Mouse (Mus musculus): Measurements from ENCODE around the gene Ntf3. TPM values are rescaled to one million over a fixed set of nuclear protein-coding genes. Genes with fewer than 3 reads are reported as not detected.

Gene Ntf3
- polyA plus RNA-seq, 1 experiment from 2014 or later, result 23.3 TPM

DNA sequence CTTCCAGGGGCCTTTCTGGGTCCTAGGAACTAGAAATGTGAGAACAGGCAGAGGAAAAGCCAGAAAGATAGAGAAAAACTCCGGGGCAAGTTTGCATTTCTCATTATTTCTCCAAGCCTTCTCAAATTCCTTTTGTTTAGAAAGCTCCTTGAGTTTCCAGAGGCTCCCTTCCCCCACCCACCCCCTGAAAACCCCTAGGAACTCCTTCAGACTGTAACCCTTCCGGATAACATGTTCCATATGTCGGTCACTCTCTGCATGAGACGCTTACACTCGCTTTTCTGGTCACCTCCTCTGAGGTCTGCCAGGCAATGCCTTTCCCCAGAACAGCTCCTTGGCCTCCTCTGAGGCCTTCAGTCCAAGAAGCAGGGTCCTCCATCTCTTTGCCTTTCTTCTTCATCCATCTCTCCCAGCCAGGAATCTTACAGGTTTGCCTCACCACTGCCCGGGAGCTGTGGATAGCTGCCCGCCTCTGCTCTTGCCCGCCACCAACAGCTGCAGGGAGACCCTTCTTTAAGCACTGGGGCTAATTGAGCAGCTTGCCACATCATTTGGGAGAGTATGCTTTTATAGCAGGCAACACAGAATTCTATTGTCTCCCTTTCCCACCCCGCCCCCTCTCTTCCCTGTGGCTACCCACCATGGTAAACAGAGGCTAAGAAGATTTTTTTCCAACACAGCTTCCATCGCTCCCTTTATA is 51.6 kb downstream of the Ntf3 start:
- peaks cover 8% of the 10 kb centered on the region; the same call in 1 of the 2 replicates for H3K36me3 ChIP-seq
- peak overlapping the region; percentile 39; the same call in 1 of the 2 replicates for H3K9ac ChIP-seq
- H3K4me3 ChIP-seq, result no peak overlapping the region
- peak overlapping the region; percentile 25; the same call in 1 of the 2 replicates for H3K4me2 ChIP-seq (replicated peaks)
- WGBS, result 20% methylated on average over 10 of the region's 10 CpGs
- peak; percentile 75 for ATAC-seq (ENCODE audit: low FRiP score, low read depth)
- peaks cover 50% of the 10 kb centered on the region for H3K4me1 ChIP-seq
- peak overlapping the region; percentile 95 for H3K27ac ChIP-seq
- no peaks in the 10 kb centered on the region for H3K9me3 ChIP-seq
- no peaks in the 10 kb centered on the region for H3K27me3 ChIP-seq

GRCm38 (mm10) chr6:126110892-126111835 is 55.5 kb downstream of the Ntf3 start:
- no peak overlapping the region for H3K27ac ChIP-seq
- H3K27me3 ChIP-seq, result no peaks in the 10 kb centered on the region
- no peak overlapping the region for H3K9ac ChIP-seq
- H3K4me2 ChIP-seq (replicated peaks), result no peak overlapping the region
- no peaks in the 10 kb centered on the region for H3K9me3 ChIP-seq
- no peak for ATAC-seq (ENCODE audit: low FRiP score, low read depth)
- peaks cover 44% of the 10 kb centered on the region for H3K4me1 ChIP-seq
- no peak overlapping the region for H3K4me3 ChIP-seq
- WGBS, result 67% methylated on average over 15 of the region's 15 CpGs
- H3K36me3 ChIP-seq, result peaks cover 8% of the 10 kb centered on the region; the same call in 1 of the 2 replicates

GRCm38 (mm10) chr6:126109184-126109583 is 57.5 kb downstream of the Ntf3 start:
- Histone ChIP-seq H3K27ac (no peak overlapping the region), H3K27me3 (no peaks in the 10 kb centered on the region), H3K4me3 (no peak overlapping the region), H3K4me2 (replicated peaks) (no peak overlapping the region), H3K9ac (no peak overlapping the region), H3K36me3 (peaks cover 8% of the 10 kb centered on the region; the same call in 1 of the 2 replicates), H3K4me1 (peaks cover 37% of the 10 kb centered on the region), H3K9me3 (no peaks in the 10 kb centered on the region)
- 68% methylated on average over 5 of the region's 5 CpGs for WGBS
- ATAC-seq (ENCODE audit: low FRiP score, low read depth), result no peak

DNA sequence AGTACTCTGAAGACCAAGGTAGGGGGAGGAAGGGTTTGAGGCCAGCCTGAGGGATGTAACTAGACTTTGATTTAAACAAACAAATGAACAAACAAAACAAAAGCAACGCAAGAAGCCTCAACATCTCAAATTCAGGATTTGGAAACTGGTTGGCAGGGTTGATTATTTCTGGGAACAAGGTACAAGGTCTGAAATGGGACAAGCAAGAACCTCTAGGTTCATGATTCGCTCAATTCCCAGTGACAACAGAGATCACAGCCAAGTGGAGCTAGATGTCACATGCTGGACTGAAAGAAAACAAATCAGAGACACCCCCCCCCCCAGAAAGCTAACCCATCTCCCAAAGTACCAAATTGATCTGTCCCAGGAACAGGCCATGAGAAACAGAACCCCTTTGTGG is 57.9 kb downstream of the Ntf3 start:
- Histone ChIP-seq H3K27ac (no peak overlapping the region), H3K27me3 (no peaks in the 10 kb centered on the region), H3K9me3 (no peaks in the 10 kb centered on the region), H3K36me3 (peaks cover 8% of the 10 kb centered on the region; the same call in 1 of the 2 replicates), H3K4me3 (no peak overlapping the region), H3K4me1 (peaks cover 34% of the 10 kb centered on the region), H3K4me2 (replicated peaks) (no peak overlapping the region), H3K9ac (no peak overlapping the region)
- ATAC-seq (ENCODE audit: low FRiP score, low read depth), result no peak
- 88% methylated on average over 2 of the region's 2 CpGs for WGBS

DNA sequence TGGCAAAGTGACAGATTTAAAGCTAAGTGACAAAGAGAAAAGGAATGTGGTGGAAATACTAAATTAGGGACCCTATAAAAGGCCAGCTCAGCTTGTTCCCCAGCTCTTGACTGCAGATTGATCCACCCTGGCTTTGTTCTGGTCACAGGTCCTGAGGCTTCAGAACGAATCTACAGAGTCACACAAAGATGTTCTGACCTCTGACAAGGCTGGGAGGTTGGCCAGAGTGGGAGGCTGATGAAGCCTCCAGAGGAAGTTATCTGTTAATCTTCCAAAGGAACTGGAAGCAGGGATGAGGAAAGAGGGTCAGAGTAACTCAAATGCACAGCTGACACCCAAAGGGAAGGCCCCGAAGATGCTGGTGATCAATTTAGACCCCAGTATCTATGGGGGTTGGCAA is 59.3 kb downstream of the Ntf3 start:
- Histone ChIP-seq H3K27ac (peak overlapping the region; percentile 39; the same call in 1 of the 2 replicates), H3K4me2 (replicated peaks) (no peak overlapping the region), H3K9ac (no peak overlapping the region), H3K36me3 (peaks cover 3% of the 10 kb centered on the region; the same call in 1 of the 2 replicates), H3K4me1 (peaks cover 38% of the 10 kb centered on the region), H3K4me3 (no peak overlapping the region), H3K9me3 (no peaks in the 10 kb centered on the region), H3K27me3 (no peaks in the 10 kb centered on the region)
- no peak for ATAC-seq (ENCODE audit: low FRiP score, low read depth)
- WGBS, result 82% methylated on average over 2 of the region's 2 CpGs

DNA sequence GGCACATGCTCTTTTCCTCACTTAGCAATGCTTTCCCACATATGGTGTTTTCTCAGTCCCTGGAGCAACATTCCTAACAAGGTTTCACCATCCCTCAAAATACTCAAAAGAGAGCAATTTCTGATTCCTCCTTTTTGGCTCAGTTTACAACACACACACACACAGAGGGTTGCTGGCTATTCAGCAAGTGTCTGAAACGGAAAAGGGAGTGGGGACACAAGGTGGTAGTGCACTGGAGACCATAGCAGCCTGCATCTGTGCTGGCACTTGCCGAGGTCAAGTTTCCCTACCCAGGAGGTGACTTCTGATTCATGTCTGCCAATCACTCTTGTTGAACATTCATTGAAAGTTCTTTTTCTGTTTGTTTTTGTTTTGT is 59.9 kb downstream of the Ntf3 start:
- H3K27ac ChIP-seq, result peak overlapping the region; percentile 79
- H3K4me1 ChIP-seq, result peaks cover 39% of the 10 kb centered on the region
- 36% methylated on average over 2 of the region's 2 CpGs for WGBS
- H3K4me3 ChIP-seq, result no peak overlapping the region
- H3K4me2 ChIP-seq (replicated peaks), result no peak overlapping the region
- peak; percentile 13; the same call in 1 of the 2 replicates for ATAC-seq (ENCODE audit: low FRiP score, low read depth)
- no peaks in the 10 kb centered on the region for H3K27me3 ChIP-seq
- H3K36me3 ChIP-seq, result peaks cover 9% of the 10 kb centered on the region; the same call in 1 of the 2 replicates
- no peak overlapping the region for H3K9ac ChIP-seq
- no peaks in the 10 kb centered on the region for H3K9me3 ChIP-seq

DNA sequence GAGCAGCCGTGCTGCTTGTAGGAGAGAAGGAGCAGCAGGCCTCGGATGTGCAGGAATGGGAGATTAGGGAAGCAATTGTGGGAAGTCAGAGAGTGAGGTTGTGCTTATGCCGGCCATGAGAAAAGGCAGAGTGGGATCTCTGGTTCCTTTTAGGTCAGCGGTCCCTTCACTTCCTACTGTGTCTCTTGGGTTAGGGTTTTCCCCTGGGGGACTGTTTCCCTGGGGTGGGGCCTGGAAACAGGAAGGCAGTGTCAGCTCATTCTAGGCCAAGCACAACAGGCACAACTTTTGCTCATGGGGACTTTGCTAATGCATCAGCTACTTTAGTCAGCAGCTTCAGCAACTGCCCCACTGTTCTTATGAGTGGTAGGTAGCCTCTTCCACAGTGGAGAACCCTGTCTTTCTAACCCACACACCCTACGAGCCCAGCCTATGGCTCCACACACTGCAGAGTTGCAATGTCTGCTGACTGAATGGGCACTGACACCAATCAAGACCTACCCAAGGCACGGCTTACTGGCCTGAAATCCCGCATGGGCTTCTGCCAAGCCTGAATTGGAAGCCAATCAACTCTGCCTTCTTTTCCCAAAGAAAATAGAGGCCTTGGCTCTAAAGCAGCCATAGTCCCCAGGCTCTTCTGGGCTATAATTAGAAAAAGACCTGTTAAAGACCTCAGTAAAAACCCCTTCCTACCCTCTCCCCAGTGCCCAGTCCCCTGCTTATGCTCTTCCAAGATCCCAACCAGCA is 60.5 kb downstream of the Ntf3 start:
- Histone ChIP-seq H3K4me3 (no peak overlapping the region), H3K27me3 (no peaks in the 10 kb centered on the region), H3K4me1 (peaks cover 43% of the 10 kb centered on the region), H3K9ac (no peak overlapping the region), H3K9me3 (no peaks in the 10 kb centered on the region), H3K27ac (peak overlapping the region; percentile 79), H3K4me2 (replicated peaks) (no peak overlapping the region), H3K36me3 (peaks cover 11% of the 10 kb centered on the region; the same call in 1 of the 2 replicates)
- peak; percentile 72 for ATAC-seq (ENCODE audit: low FRiP score, low read depth)
- 53% methylated on average over 7 of the region's 7 CpGs for WGBS

DNA sequence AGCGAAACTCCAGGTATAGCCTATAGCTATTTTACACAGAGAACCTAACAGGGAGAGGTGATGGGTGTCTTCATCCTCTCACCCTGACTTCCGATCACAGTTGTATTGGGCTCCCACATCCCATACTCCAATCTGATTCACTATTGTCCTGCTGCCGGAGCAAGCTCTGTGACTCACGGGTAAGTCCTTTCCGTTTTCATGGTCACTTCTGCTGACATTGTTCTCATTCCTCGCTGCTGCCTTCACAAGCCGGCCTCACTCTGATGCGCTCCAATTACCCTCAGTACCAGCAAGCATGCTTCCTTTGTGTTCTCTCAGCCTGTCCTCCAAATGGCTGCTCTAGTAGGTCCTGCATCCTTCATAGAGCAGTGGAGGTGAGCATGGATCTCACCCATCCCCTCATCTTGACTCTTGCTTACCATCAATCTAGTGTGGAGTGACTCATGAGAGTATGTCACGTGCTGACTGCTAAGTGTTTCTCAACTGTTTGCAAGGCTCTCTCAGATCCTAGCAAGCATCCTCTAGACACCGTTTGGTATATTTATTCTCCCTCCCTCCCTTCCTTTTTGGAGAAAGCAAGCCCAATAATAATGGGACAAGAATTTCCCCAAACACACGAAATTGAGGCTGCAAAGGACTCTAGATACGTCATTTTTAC is 61.5 kb downstream of the Ntf3 start:
- Histone ChIP-seq H3K27ac (peak overlapping the region; percentile 79; the same call in 1 of the 2 replicates), H3K4me3 (no peak overlapping the region), H3K36me3 (peaks cover 13% of the 10 kb centered on the region), H3K4me2 (replicated peaks) (no peak overlapping the region), H3K4me1 (peaks cover 51% of the 10 kb centered on the region), H3K9ac (no peak overlapping the region), H3K9me3 (no peaks in the 10 kb centered on the region), H3K27me3 (no peaks in the 10 kb centered on the region)
- 87% methylated on average over 12 of the region's 12 CpGs for WGBS
- no peak for ATAC-seq (ENCODE audit: low FRiP score, low read depth)

DNA sequence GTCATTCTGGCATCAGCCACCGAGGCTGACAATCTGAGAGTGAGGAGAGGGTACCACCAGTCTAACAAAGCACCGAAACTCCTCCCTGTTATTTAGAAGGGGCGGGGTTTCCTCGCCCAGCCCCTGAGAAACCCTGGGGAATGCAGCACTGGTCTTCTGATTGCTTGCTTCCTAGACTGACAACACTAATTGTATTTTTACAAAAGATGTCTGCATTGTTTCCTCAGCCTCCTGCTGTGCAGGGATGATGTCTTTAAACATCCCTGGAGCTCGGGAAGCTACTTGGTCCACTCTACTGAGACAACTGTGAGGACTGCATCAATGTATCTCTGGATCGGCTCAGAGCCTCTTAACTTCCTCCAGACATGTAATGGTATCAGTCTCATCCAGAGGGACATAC is 64.1 kb downstream of the Ntf3 start:
- no peak overlapping the region for H3K4me3 ChIP-seq
- no peaks in the 10 kb centered on the region for H3K9me3 ChIP-seq
- no peak overlapping the region for H3K4me2 ChIP-seq (replicated peaks)
- peaks cover 46% of the 10 kb centered on the region for H3K4me1 ChIP-seq
- H3K9ac ChIP-seq, result no peak overlapping the region
- no peak overlapping the region for H3K27ac ChIP-seq
- WGBS, result 81% methylated on average over 6 of the region's 6 CpGs
- H3K36me3 ChIP-seq, result peaks cover 26% of the 10 kb centered on the region
- no peak for ATAC-seq (ENCODE audit: low FRiP score, low read depth)
- no peaks in the 10 kb centered on the region for H3K27me3 ChIP-seq

DNA sequence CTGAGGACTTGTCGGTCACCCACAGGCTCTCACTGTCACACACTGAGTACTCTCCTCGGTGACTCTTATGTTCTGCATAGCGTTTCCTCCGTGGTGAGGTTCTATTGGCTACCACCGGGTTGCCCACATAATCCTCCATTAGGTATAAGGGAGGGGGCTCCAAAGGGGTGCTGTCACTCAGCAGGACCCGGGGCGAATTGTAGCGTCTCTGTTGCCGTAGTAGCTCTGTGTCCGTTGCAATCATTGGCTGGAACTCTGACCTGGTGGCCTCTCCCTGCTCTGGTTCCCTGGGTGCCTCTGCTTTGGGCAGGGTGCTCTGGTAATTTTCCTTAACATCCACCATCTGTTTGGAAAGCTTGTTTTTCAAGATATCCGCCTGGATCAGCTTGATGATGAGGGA is 64.7 kb downstream of the Ntf3 start:
- Histone ChIP-seq H3K4me3 (no peak overlapping the region), H3K27me3 (no peaks in the 10 kb centered on the region), H3K4me2 (replicated peaks) (no peak overlapping the region), H3K9ac (no peak overlapping the region), H3K4me1 (peaks cover 46% of the 10 kb centered on the region), H3K27ac (no peak overlapping the region), H3K36me3 (peaks cover 26% of the 10 kb centered on the region), H3K9me3 (no peaks in the 10 kb centered on the region)
- WGBS, result 91% methylated on average over 11 of the region's 11 CpGs
- ATAC-seq (ENCODE audit: low FRiP score, low read depth), result no peak

DNA sequence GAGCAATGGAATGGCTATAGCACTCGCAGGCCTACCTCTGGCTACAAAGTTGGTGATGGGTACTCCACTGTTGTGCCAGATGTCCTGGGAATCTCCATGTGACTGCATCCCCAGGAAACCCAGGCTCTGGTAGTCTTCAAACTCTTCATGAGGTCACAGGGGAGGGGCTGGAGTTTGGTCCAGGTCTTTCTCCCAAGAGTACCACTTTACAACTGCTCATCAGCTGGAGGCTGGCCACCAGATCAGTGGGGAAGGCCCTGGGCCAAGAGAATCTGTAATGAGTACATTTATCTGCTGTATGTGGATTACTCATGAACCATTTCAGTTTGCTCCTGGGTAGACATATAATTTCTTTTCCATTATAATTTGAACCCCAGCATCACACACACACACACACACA is 66.1 kb downstream of the Ntf3 start:
- H3K9ac ChIP-seq, result no peak overlapping the region
- no peak overlapping the region for H3K4me3 ChIP-seq
- ATAC-seq (ENCODE audit: low FRiP score, low read depth), result no peak
- 95% methylated on average over 1 of the region's 1 CpGs for WGBS
- H3K27ac ChIP-seq, result no peak overlapping the region
- H3K9me3 ChIP-seq, result no peaks in the 10 kb centered on the region
- H3K4me2 ChIP-seq (replicated peaks), result no peak overlapping the region
- peaks cover 26% of the 10 kb centered on the region for H3K36me3 ChIP-seq
- peaks cover 43% of the 10 kb centered on the region for H3K4me1 ChIP-seq
- H3K27me3 ChIP-seq, result no peaks in the 10 kb centered on the region

Measured in limb, embryonic 13.5 days (tissue).